Mouse (Mus musculus) adrenal gland, adult (tissue): Measurements from ENCODE around the gene Nudt4.

Source experiments
- DNase-seq, 2 experiments: peaks; one replicate each; pipeline ENCODE4 v3.0.0; 2022 to 2023; ENCODE audit warnings: low spot score in 1 of 2; ENCODE audit not compliant: inconsistent age in 2 of 2

Nudt4 gene

GRCm38 (mm10) chr10:95542916-95543315, 21.0 kb downstream of the Nudt4 start:
- no peak for DNase-seq

DNA sequence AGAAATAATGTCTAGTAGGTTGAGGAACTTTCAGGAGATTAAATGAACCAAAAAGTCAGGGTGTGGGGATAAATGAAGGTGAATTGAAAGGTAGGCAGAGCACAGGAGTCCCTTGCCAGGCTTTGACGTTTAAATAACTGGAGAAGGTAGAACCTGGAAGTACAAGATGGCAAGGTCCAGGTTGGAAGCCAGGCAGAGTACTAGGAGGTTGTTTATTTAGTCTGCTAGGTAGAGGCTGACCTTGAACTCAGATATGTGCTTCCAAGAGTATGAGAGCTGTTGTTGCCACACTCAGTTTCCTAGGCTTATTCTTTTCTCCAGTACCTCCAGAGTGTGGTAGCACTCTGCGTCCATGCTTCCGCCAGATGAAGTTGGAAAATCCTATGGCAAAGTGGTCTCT, 24.1 kb downstream of the Nudt4 start:
- DNase-seq = no peak

- no peak for DNase-seq
Observed at GRCm38 (mm10) chr10:95539260-95539659, 24.7 kb downstream of the Nudt4 start.

- DNase-seq = no peak
Observed at GRCm38 (mm10) chr10:95536222-95536541, 27.8 kb downstream of the Nudt4 start.

DNA sequence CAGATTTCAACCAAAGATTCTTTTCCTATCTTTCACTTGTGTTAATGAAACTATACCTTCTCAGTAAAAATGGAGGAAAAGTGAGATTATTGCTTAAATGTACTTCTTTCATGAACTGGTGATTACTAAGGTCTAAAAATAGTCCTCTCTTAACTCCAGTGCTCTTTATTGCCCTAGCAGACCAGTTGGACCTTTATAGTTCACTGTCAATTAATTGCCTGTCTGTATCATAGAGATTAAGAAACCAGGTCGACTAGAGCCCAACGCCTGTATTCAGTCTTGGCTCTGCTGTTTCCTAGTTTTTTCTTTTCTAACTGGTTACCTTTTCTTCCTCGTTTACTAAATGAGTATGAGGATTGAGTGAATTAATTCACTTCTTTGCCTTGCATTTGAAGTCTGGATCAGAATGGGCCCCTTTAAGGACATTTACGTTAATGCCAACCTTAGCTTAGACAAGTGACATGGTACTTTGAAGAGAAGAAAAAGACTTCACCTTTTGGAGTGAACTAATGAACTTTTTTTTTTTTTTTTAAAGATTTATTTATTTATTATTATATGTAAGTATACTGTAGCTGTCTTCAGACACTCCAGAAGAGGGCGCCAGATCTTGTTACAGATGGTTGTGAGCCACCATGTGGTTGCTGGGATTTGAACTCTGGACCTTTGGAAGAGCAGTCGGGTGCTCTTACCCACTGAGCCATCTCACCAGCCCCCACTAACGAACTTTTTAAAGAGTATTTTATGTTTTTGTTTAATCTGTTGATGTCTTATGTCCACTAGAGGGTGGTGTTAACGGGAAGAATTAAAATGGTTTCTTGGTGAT, 28.3 kb downstream of the Nudt4 start:
- DNase-seq = no peak

- peak; percentile 37 to 73 for DNase-seq
Observed at GRCm38 (mm10) chr10:95533382-95533781, 30.6 kb downstream of the Nudt4 start.

GRCm38 (mm10) chr10:95532916-95533315, 31.0 kb downstream of the Nudt4 start:
- no peak for DNase-seq

- no peak for DNase-seq
Observed at GRCm38 (mm10) chr10:95530551-95531121, 33.3 kb downstream of the Nudt4 start.

- DNase-seq = no peak
Observed at GRCm38 (mm10) chr10:95526495-95527122, 37.3 kb downstream of the Nudt4 start.

DNA sequence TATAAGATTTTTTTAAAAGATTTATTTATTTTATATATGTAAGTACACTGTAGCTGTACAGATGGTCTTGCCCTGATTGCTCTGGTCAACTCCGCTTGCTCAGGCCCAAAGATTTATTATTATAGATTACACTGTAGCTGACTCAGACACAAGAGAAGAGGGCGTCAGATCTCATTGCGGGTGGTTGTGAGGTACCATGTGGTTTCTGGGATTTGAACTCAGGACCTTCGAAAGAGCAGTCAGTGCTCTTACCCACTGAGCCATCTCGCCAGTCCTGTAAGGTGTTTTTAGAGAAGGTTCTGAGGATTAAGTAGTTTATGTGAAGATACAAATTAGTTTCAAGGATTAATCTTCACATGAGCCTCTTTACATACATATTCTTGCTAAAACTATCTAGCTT, 38.1 kb downstream of the Nudt4 start:
- no peak for DNase-seq

GRCm38 (mm10) chr10:95525037-95525675, 38.8 kb downstream of the Nudt4 start:
- DNase-seq = no peak

GRCm38 (mm10) chr10:95517656-95518055, 46.3 kb downstream of the Nudt4 start:
- peak in 1 of 2 experiments; percentile 55 for DNase-seq

- peak; percentile 71 to 85 for DNase-seq
Observed at GRCm38 (mm10) chr10:95515293-95515931, 48.5 kb downstream of the Nudt4 start.

- peak; percentile 99 for DNase-seq
Observed at GRCm38 (mm10) chr10:95514656-95515292, 49.2 kb downstream of the Nudt4 start, which contains the start of gene Ube2n. Ube2n (plus strand) TSS chr10:95515145.

- DNase-seq = no peak
Observed at GRCm38 (mm10) chr10:95513768-95514556, 50.0 kb downstream of the Nudt4 start.

DNA sequence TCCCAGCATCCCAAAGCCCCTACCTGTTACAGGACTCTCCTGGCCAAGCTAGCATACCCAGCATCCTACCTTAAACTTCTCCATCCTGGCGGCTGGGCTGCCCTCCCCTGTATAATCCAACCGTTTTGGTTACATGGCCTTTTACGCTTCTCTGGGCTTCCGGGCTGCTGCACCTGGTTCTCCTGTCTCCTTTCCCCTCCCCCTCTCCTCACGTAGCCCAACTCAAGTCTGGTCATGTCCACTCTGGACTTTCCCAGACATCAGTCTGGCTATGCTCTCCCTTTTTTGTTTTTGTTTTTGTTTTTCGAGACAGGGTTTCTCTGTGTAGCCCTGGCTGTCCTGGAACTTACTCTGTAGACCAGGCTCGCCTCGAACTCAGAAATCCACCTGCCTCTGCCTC, 51.3 kb downstream of the Nudt4 start:
- DNase-seq = peak in 1 of 2 experiments; percentile 24

- no peak for DNase-seq
Observed at GRCm38 (mm10) chr10:95509263-95509662, 54.7 kb downstream of the Nudt4 start.

DNA sequence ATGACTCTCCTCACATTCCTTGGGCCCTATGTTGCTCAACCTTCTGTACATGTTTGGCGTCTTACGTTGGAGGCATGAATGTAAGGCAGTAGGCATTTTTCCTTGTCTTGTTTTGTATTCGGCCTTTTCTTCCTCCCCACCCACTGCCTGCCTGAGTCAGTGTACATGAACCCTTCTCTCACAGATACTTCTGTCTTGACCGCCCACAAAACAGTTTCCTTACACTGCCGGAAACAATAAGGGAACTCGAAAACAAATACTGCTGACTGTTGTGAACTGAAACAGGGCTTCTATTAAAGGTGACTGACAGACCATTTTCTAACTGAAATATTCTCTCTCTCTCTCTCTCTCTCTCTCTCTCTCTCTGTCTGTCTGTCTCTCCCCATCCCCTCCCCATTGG, 55.2 kb downstream of the Nudt4 start:
- peak in 1 of 2 experiments; percentile 18 for DNase-seq

DNA sequence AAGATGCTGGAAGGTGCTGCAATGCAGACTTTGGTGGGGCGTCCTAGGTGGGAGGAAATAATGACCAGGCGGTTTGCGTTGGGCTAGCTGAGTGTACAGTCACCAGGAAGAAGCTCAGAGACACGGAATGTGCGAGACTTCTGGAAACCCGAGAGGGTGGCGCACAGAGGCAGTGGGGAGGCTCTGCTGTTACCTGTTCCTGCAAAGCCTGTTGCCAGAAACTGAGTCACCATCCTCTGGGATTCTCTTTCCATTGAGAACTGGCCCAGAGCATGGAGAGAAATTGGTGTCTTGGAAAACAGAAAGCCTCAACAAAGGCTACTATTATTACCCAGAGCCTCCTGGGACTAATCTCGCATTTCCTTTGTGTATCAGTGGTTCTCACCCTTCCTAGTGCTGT, 55.8 kb downstream of the Nudt4 start:
- no peak for DNase-seq

- no peak for DNase-seq
Observed at GRCm38 (mm10) chr10:95504341-95504740, 59.6 kb downstream of the Nudt4 start.
